Mouse (Mus musculus) liver, embryonic 14 days (tissue): Measurements from ENCODE around the gene Hdgfl3. TPM values are rescaled to one million over a fixed set of nuclear protein-coding genes. Genes with fewer than 3 reads are reported as not detected.

Experiments used
- polyA plus RNA-seq: library from polyadenylated mRNA; depleted of rRNA; stranded (reverse); fragments of >200 nt; gene quantifications from 2 replicates; pipeline ENCODE4 v1.2.3, GENCODE M21; 2012; rRNA removed

Hdgfl3 gene
- polyA plus RNA-seq, result 0.23 and 0.33 TPM in 2 replicates

DNA sequence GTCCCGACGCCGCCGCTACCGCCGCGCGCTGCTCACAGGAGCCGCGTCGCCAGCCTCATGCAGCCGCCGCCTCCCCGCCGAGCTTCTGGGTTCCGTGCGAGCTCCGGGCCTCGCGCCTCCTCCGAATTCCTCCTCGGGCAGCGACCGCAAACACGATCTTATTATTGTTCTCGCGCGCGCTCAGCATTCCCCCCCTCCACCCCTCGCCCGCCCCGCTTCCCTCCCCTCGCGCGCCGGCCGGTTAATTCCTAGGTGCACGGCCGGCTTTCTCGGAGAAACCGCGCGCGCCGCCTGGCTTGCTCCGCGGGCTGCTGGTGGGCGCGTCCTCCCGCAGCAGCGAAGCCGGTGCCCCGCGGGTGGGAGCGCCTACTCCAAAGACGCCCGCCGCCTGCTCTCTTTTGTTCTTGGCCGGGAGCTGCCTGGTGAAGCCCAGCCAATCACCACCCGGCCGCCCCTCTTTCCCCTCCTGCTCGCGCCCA is at the start of gene Hdgfl3:
Gene Hdgfl3 (minus strand): TSS at position 207 of the 479 bp plus-strand sequence.

DNA sequence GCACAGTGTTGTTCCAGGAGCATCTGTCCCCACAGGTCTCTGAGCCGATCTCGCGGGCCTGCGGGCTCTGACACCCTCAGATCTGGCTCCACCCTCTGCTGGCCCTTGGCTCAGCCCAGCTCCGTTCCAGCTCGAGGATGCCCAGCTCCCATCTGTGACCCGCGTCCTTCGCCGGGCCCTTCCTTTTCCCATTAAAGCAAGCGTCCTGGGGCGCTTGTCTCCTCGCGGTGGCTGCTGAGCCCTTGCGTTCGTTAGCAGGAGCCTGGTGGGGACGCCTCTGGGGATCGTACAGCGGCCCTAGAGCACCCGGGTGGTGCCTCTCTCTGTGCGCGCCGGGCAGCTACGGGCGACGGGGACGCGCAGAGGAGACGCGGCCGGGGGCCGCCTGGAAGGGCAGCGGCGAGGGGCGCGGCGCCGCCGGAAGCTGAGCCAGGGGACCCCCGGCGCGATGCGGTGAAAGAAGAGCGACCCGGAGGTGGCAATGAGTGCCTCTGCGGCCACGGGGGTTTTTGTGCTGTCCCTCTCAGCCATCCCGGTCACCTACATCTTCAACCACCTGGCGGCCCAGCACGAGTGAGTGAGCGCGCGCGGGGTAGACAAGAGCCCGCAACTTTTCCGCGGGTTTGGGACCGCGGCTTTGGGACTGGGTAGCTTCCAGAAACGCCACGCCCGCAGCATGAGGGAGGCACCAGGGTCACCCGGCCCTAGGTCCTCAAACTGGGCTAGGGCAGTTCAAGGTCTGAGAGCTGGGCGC is 75.1 kb downstream of the Hdgfl3 start, which contains the start of gene Tm6sf1:
Gene Tm6sf1 (plus strand): TSS at position 34 of the 754 bp plus-strand sequence.

DNA sequence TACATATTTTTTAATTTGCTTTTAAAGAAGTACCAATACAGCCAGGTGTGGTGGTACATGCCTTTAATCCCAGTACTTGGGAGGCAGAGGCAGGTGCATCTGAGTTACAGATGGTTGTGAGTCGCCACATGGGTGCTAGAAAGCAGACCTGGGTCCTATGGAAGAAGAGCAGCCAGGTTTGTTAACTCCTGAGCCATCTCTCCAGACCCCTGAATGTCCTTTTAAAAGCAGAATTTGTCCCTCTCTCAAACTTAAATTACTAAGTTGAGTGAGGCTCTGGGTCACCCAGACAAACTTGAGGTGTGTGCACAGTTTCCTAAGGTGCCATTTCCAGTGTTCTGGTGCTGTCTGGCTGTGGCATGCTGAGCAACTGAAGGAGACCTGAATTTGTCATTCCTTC is 78.6 kb downstream of the Hdgfl3 start, which contains the start of gene Gm10160:
Gene Gm10160 (minus strand): TSS at position 101 of the 400 bp plus-strand sequence.

Other genes starting within 250 kb of the Hdgfl3 start
- gene Homer2, start 226.9 kb downstream of the Hdgfl3 start, polyA plus RNA-seq, result 2.5 and 2.9 TPM in 2 replicates
- 24.5 and 28.7 TPM in 2 replicates for gene Ramac, start 171.5 kb downstream of the Hdgfl3 start, polyA plus RNA-seq
- 21.0 and 21.2 TPM in 2 replicates for gene 3110040N11Rik, start 145.0 kb downstream of the Hdgfl3 start, polyA plus RNA-seq
- 15.0 and 18.7 TPM in 2 replicates for gene Btbd1, start 105.0 kb downstream of the Hdgfl3 start, polyA plus RNA-seq
- gene Gm10160, start 78.7 kb downstream of the Hdgfl3 start, polyA plus RNA-seq, result not detected in 2 replicates
- gene Tm6sf1, start 75.5 kb downstream of the Hdgfl3 start, polyA plus RNA-seq, result 8.7 and 11.6 TPM in 2 replicates
- gene Bnc1, start 57.8 kb upstream of the Hdgfl3 start, polyA plus RNA-seq, result 0.24 and 0.34 TPM in 2 replicates
- gene Sh3gl3, start 239.4 kb upstream of the Hdgfl3 start, polyA plus RNA-seq, result 0.07 and 0.12 TPM in 2 replicates